Mouse (Mus musculus) C2C12 (cell line): ENCODE data around the gene Prl2a1. TPM values are rescaled to one million over a fixed set of nuclear protein-coding genes. Genes with fewer than 3 reads are reported as not detected.
A peak's percentile ranks its signal among the peaks of the same experiment; 100 is the strongest.
"Not testable (repeated sequence)": the region's sequence is repeated elsewhere in the genome, so short reads cannot be mapped to it uniquely, and the experiment has no call there.

Experiments
- H3K27me3 ChIP-seq: one replicate; pipeline ENCODE4 v1.6.1; 2011; ENCODE audit not compliant: control insufficient read depth, insufficient read depth, insufficient read length
- H3K36me3 ChIP-seq: one replicate; pipeline ENCODE4 v1.6.1; 2011; ENCODE audit not compliant: control insufficient read depth, insufficient read depth
- H3K4me3 ChIP-seq: one replicate; pipeline ENCODE4 v1.5.1; 2011; ENCODE audit warnings: mild to moderate bottlenecking, control low read depth; ENCODE audit not compliant: poor library complexity, insufficient read depth, severe bottlenecking
- H3K79me2 ChIP-seq: one replicate; pipeline ENCODE4 v1.6.1; 2011; ENCODE audit not compliant: control insufficient read depth, insufficient read depth
- H3K79me3 ChIP-seq: one replicate; pipeline ENCODE4 v1.6.1; 2011; ENCODE audit warnings: low read depth, control low read depth
- H3ac ChIP-seq: one replicate; pipeline ENCODE3; 2011; ENCODE audit warnings: low read depth; ENCODE audit not compliant: control insufficient read depth, insufficient read length
- CEBPB ChIP-seq: IDR thresholded peaks from one replicate; pipeline ENCODE4 v1.6.1; 2011; ENCODE audit warnings: low read depth, mild to moderate bottlenecking, control low read depth, moderate library complexity
- CTCF ChIP-seq: IDR thresholded peaks from one replicate; pipeline ENCODE4 v1.5.1; 2011; ENCODE audit not compliant: control insufficient read depth, insufficient read depth, insufficient read length
- FOSL1 ChIP-seq: IDR thresholded peaks from one replicate; pipeline ENCODE4 v1.8.0; 2011; ENCODE audit warnings: mild to moderate bottlenecking, low read length; ENCODE audit not compliant: poor library complexity, insufficient read depth, severe bottlenecking
- MAX ChIP-seq: IDR thresholded peaks from one replicate; pipeline ENCODE4 v1.6.1; 2011; ENCODE audit warnings: mild to moderate bottlenecking, control low read depth
- MYOD1 ChIP-seq: IDR thresholded peaks from one replicate; pipeline ENCODE4 v1.6.1; 2011; ENCODE audit warnings: low read depth; ENCODE audit not compliant: control insufficient read depth, insufficient read length
- MYOG ChIP-seq: IDR thresholded peaks from one replicate; pipeline ENCODE4 v1.6.1; 2011; ENCODE audit not compliant: control insufficient read depth, insufficient read length; ENCODE audit errors: extremely low read depth
- USF1 ChIP-seq: IDR thresholded peaks from one replicate; pipeline ENCODE4 v1.6.1; 2011; ENCODE audit warnings: low read depth, mild to moderate bottlenecking, control low read depth, moderate library complexity
- long read RNA-seq, 2 experiments: library from polyadenylated mRNA; unstranded; transcript quantifications; one replicate each; pipeline ENCODE4 v2.0.0; 2019 to 2020
- polyA plus RNA-seq: library from polyadenylated mRNA; unstranded; fragments of >200 nt; fragmentation: generic; extraction: Trizol; gene quantifications from one replicate; pipeline ENCODE4 v1.2.1, GENCODE M21; 2012; ENCODE audit warnings: missing spikeins

The Prl2a1 gene
- polyA plus RNA-seq = not detected
- long read RNA-seq, experiment 1 = 0 reads
- long read RNA-seq, experiment 2 = 0 reads

DNA sequence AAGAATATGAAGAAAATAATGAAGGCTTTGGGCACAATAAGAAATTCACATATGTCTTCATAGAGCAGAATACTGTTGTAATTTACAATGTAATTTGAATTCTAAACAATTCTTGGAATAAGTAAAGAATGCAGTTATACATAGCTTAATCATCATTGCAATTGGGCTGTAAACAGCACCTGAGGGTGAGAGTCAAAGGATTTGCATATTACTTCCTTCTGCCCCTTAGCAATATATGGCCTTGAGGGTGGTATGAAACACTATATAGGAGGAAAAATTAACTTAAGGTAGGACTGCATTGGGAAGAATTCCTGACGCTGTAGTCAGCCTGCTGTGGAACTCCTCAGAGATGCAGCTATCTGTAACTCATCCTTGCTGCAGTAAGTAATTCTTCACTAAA is at the start of gene Prl2a1:
TSS of gene Prl2a1 (plus strand) at position 301 of the 400 bp plus-strand sequence.
- Histone ChIP-seq H3K4me3 (no peak within 1 kb of the TSS), H3K27me3 (no peaks in the 10 kb centered on the region), H3K79me2 (no peaks in the 10 kb centered on the region), H3ac (no peak within 1 kb of the TSS), H3K36me3 (no peaks in the 10 kb centered on the region), H3K79me3 (no peaks in the 10 kb centered on the region)
- no peak for TF ChIP-seq MYOG
- TF ChIP-seq CTCF = no peak
- TF ChIP-seq USF1 = no peak
- TF ChIP-seq MYOD1 = no peak
- no peak for TF ChIP-seq FOSL1
- no peak for TF ChIP-seq CEBPB
- TF ChIP-seq MAX = no peak

DNA sequence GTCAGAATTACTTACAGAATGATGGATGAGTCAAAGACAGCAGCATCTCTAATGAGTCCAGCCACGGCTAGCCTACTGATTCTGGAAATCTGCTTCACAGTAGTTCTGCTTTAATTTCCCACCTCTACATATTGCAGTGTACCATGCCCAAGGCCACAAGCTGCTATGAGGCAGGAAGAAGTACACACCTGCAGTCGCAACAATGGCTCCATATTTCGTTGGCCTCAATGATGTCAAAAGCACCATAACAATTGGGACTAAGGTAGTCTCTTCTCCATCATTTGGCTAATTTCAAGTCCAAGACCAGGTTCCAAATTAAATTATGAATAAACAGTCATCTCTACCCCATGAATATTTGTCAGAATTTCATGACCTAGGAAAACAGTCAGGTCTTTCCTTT is 20.8 kb upstream of the Prl2a1 start, which contains the start of gene Prl7c1:
TSS of gene Prl7c1 (minus strand) at position 101 of the 400 bp plus-strand sequence.
- not testable (repeated sequence) for H3K79me2 ChIP-seq, H3ac ChIP-seq, H3K27me3 ChIP-seq, H3K4me3 ChIP-seq, H3K79me3 ChIP-seq, H3K36me3 ChIP-seq

- TF ChIP-seq FOSL1 (peak; percentile 16), MAX (no peak), CEBPB (peak; percentile 73)
- H3K27me3 ChIP-seq = no peaks in the 10 kb centered on the region
- no peaks in the 10 kb centered on the region for H3K79me2 ChIP-seq
- H3K4me3 ChIP-seq = no peak overlapping the region
- H3K79me3 ChIP-seq = no peaks in the 10 kb centered on the region
- no peak overlapping the region for H3ac ChIP-seq
- no peaks in the 10 kb centered on the region for H3K36me3 ChIP-seq
Observed at GRCm38 (mm10) chr13:27799303-27799702, 2.2 kb upstream of the Prl2a1 start.

GRCm38 (mm10) chr13:27802765-27803164 is 1.3 kb downstream of the Prl2a1 start:
- Histone ChIP-seq H3K79me3 (no peaks in the 10 kb centered on the region), H3K79me2 (no peaks in the 10 kb centered on the region), H3K36me3 (no peaks in the 10 kb centered on the region), H3ac (no peak overlapping the region), H3K4me3 (no peak overlapping the region), H3K27me3 (no peaks in the 10 kb centered on the region)
- no peak for TF ChIP-seq MAX
- TF ChIP-seq MYOD1 = peak; percentile 24

DNA sequence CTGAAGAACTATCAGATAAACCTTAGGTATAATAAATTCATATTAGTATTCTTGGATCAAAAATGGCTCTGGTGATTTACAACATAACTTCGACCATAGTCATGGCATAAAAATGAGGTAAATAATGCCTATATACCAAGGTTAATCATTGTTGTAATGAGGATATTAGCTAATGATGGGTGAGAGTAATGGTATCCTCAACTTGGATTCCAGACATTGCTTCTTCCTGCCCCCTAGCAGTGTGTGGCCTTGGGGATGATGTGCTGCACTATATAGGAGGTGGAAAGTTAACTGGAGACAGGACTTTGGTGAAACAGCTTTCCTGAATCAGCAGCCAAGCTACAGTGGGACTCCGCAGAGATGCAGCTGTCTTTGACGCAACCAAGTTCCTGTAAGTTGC is 47.6 kb downstream of the Prl2a1 start, which contains the start of gene Prl2c1:
TSS of gene Prl2c1 (plus strand) at position 301 of the 400 bp plus-strand sequence.
- H3K27me3 ChIP-seq = no peaks in the 10 kb centered on the region
- no peaks in the 10 kb centered on the region for H3K36me3 ChIP-seq
- no peak within 1 kb of the TSS for H3ac ChIP-seq
- no peaks in the 10 kb centered on the region for H3K79me3 ChIP-seq
- H3K4me3 ChIP-seq = no peak within 1 kb of the TSS
- TF ChIP-seq MYOD1 = no peak
- no peak for TF ChIP-seq MAX
- TF ChIP-seq CEBPB = no peak
- TF ChIP-seq FOSL1 = no peak
- no peak for TF ChIP-seq CTCF
- TF ChIP-seq USF1 = no peak
- no peak for TF ChIP-seq MYOG
- no peaks in the 10 kb centered on the region for H3K79me2 ChIP-seq

Other genes starting within 250 kb of the Prl2a1 start
- gene Prl8a9, start 237.0 kb upstream of the Prl2a1 start, polyA plus RNA-seq = not detected
- gene Prl8a1, start 219.5 kb upstream of the Prl2a1 start, polyA plus RNA-seq = not detected
- not detected for gene Prl7b1, start 191.1 kb upstream of the Prl2a1 start, polyA plus RNA-seq
- 0.12 TPM for gene Prl7a1, start 159.2 kb upstream of the Prl2a1 start, polyA plus RNA-seq
- gene Prl7a2, start 133.6 kb upstream of the Prl2a1 start, polyA plus RNA-seq = not detected
- gene Prl7d1, start 84.9 kb upstream of the Prl2a1 start, polyA plus RNA-seq = not detected
- not detected for gene Prl7c1, start 20.9 kb upstream of the Prl2a1 start, polyA plus RNA-seq
- 0.06 TPM for gene Prl2c1, start 47.7 kb downstream of the Prl2a1 start, polyA plus RNA-seq
- gene Prl4a1, start 214.6 kb downstream of the Prl2a1 start, polyA plus RNA-seq = not detected